Mouse (Mus musculus) heart, postnatal 0 days (tissue): ENCODE results near the gene Dab2.

Source experiments
- CTCF ChIP-seq: IDR thresholded peaks from 2 replicates; pipeline ENCODE4 v1.5.1; 2016; ENCODE audit warnings: antibody characterized with exemption, control low read depth, low read depth
- EP300 ChIP-seq: IDR thresholded peaks from 2 replicates; pipeline ENCODE4 v1.6.1; 2016; ENCODE audit warnings: antibody characterized with exemption, low read depth

GRCm38 (mm10) chr15:6468845-6469244, 169.3 kb downstream of the Dab2 start:
- TF ChIP-seq CTCF (no peak), EP300 (no peak)
